Mouse (Mus musculus) hindbrain, postnatal 0 days (tissue): ENCODE measurements around the gene Mtmr2. TPM values are rescaled to one million over a fixed set of nuclear protein-coding genes. Genes with fewer than 3 reads are reported as not detected.

Source experiments
- ATAC-seq: fragments of 200-750 bp; cut with Nextera tagmentation; 2 replicates; pipeline ENCODE4 v1.8.0; 2017; ENCODE audit warnings: mild to moderate bottlenecking, moderate TSS enrichment, moderate library complexity
- DNase-seq: peaks from one replicate; pipeline ENCODE4 v3.0.0-alpha.2; 2015; ENCODE audit warnings: low spot score
- H3K27ac ChIP-seq: fragments of 300-500 bp; sonication (generic); 2 replicates; pipeline ENCODE4 v1.5.1; 2014; ENCODE audit warnings: mild to moderate bottlenecking
- H3K27me3 ChIP-seq: fragments of 300-500 bp; sonication (generic); 2 replicates; pipeline ENCODE4 v1.6.1; 2014; ENCODE audit warnings: low read length, mixed read lengths; ENCODE audit not compliant: insufficient read depth
- H3K36me3 ChIP-seq: fragments of 300-500 bp; sonication (generic); 2 replicates; pipeline ENCODE4 v1.6.1; 2014; ENCODE audit warnings: low read length, mixed read lengths; ENCODE audit not compliant: insufficient read depth
- H3K4me1 ChIP-seq: fragments of 300-500 bp; sonication (generic); 2 replicates; pipeline ENCODE4 v1.6.1; 2014; ENCODE audit warnings: antibody characterized with exemption, low read length, mixed read lengths; ENCODE audit not compliant: insufficient read depth
- H3K4me2 ChIP-seq: fragments of 300-500 bp; sonication (generic); 2 replicates; pipeline ENCODE4 v1.6.1; 2014; ENCODE audit warnings: low read depth, mild to moderate bottlenecking, low read length, moderate library complexity, mixed read lengths
- H3K4me3 ChIP-seq: fragments of 300-500 bp; sonication (generic); 2 replicates; pipeline ENCODE4 v1.5.1; 2014; ENCODE audit warnings: low read length
- H3K9ac ChIP-seq: fragments of 300-500 bp; sonication (generic); replicated peaks from 2 replicates; pipeline ENCODE4 v1.6.1; 2014; ENCODE audit warnings: mild to moderate bottlenecking, low read length, moderate library complexity, mixed read lengths
- H3K9me3 ChIP-seq: fragments of 300-500 bp; sonication (generic); 2 replicates; pipeline ENCODE4 v1.6.1; 2016; ENCODE audit warnings: low read length, mixed read lengths
- CTCF ChIP-seq: IDR thresholded peaks from 2 replicates; pipeline ENCODE4 v1.5.1; 2016; ENCODE audit warnings: antibody characterized with exemption, control low read depth, low read depth
- WGBS: fragments of 180-500 bp; shearing (Covaris S2); extraction: QIAGEN DNeasy Blood & Tissue Kit; methylation state at CpG from one replicate; pipeline ENCODE4 v1.1.7; 2014; 5-methylcytosine and 5-hydroxymethylcytosine counted together
- polyA plus RNA-seq: library from polyadenylated mRNA; unstranded; fragments of >200 nt; fragmentation: Nextera tagmentation; extraction: Ambion mirVana; gene quantifications from 2 replicates; pipeline ENCODE4 v1.2.1, GENCODE M21; 2015
- total RNA-seq: library from RNA; depleted of rRNA; stranded (reverse); fragments of >200 nt; gene quantifications from 2 replicates; pipeline ENCODE4 v1.2.3, GENCODE M21; 2014; rRNA removed

Gene Mtmr2
- total and polyA plus RNA-seq, 2 experiments from 2014 or later, result 40.8 to 53.8 TPM

DNA sequence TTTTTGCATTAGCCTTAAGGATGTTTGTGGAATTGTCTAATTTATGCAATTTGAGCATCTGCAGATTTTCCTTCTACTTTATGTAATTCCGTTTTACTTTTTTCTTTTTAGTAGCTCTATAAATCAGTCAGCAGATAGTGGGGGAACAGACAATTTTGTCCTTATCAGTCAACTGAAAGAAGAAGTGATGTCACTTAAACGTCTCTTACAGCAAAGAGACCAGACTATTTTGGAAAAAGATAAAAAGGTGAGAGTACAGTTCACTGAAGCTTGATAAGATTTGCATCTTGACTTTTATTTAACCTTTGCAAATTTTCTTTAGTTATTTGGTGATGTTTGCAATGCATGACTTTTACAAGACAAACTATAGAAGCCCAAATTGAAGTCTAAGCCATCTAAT, 88.5 kb downstream of the Mtmr2 start:
- H3K9me3 ChIP-seq, result no peaks in the 10 kb centered on the region
- H3K27me3 ChIP-seq, result no peaks in the 10 kb centered on the region
- no peak overlapping the region for H3K4me2 ChIP-seq
- H3K4me3 ChIP-seq, result no peak overlapping the region
- no peak for DNase-seq
- H3K36me3 ChIP-seq, result peaks cover 45% of the 10 kb centered on the region
- no peak overlapping the region for H3K27ac ChIP-seq
- H3K4me1 ChIP-seq, result no peaks in the 10 kb centered on the region
- H3K9ac ChIP-seq, result no peak overlapping the region
- 91% methylated on average over 2 of the region's 2 CpGs for WGBS
- ATAC-seq, result no peak
- no peak for TF ChIP-seq CTCF

GRCm38 (mm10) chr9:13847591-13847990, 99.4 kb downstream of the Mtmr2 start:
- H3K9me3 ChIP-seq, result no peaks in the 10 kb centered on the region
- no peaks in the 10 kb centered on the region for H3K4me1 ChIP-seq
- H3K27ac ChIP-seq, result no peak overlapping the region
- no peaks in the 10 kb centered on the region for H3K27me3 ChIP-seq
- no peak overlapping the region for H3K4me3 ChIP-seq
- no peak for ATAC-seq
- TF ChIP-seq CTCF, result no peak
- WGBS, result 92% methylated on average over 3 of the region's 3 CpGs
- peaks cover 14% of the 10 kb centered on the region for H3K36me3 ChIP-seq
- no peak overlapping the region for H3K9ac ChIP-seq
- DNase-seq, result no peak
- H3K4me2 ChIP-seq, result no peak overlapping the region

GRCm38 (mm10) chr9:13848481-13849480, 100.6 kb downstream of the Mtmr2 start:
- peaks cover 8% of the 10 kb centered on the region for H3K36me3 ChIP-seq
- no peak overlapping the region for H3K27ac ChIP-seq
- H3K27me3 ChIP-seq, result no peaks in the 10 kb centered on the region
- ATAC-seq, result peak; percentile 85
- no peak overlapping the region for H3K4me3 ChIP-seq
- H3K4me1 ChIP-seq, result no peaks in the 10 kb centered on the region
- H3K9me3 ChIP-seq, result no peaks in the 10 kb centered on the region
- 79% methylated on average over 10 of the region's 10 CpGs for WGBS
- peak; percentile 87 for TF ChIP-seq CTCF
- H3K4me2 ChIP-seq, result no peak overlapping the region
- no peak overlapping the region for H3K9ac ChIP-seq
- DNase-seq, result peak; percentile 83

DNA sequence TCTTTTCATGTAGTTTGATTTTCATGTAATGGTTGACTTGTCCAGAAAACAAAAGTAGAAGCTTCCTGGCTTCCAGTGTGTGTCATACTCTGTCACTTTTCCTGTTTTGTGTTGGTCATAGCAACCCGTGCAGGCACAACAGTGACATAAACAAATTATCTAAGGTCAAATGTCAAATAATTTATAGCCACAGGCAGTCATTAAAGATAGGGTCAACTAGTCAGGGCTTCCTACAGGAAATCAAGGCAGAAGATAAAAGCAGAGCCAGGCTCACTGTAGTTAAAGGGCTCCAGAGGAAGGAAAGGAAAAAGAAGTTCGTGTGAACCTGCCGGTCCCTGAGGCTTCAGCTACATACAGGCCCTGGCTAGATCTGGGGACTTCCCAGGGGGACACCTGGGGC, 105.7 kb downstream of the Mtmr2 start:
- DNase-seq (no peak), ATAC-seq (no peak)
- no peak overlapping the region for H3K4me3 ChIP-seq
- H3K4me2 ChIP-seq, result no peak overlapping the region
- no peaks in the 10 kb centered on the region for H3K36me3 ChIP-seq
- no peaks in the 10 kb centered on the region for H3K27me3 ChIP-seq
- WGBS, result 86% methylated on average over 3 of the region's 3 CpGs
- no peak for TF ChIP-seq CTCF
- H3K27ac ChIP-seq, result no peak overlapping the region
- no peaks in the 10 kb centered on the region for H3K9me3 ChIP-seq
- no peaks in the 10 kb centered on the region for H3K4me1 ChIP-seq
- H3K9ac ChIP-seq, result no peak overlapping the region

Other genes starting within 250 kb of the Mtmr2 start
- gene Cep57, start 78.7 kb downstream of the Mtmr2 start, total RNA-seq, result 17.3 and 26.2 TPM in 2 replicates
- 38.7 and 38.9 TPM in 2 replicates for gene Cep57, start 78.7 kb downstream of the Mtmr2 start, polyA plus RNA-seq
- 21.5 and 23.1 TPM in 2 replicates for gene Fam76b, start 79.3 kb downstream of the Mtmr2 start, total RNA-seq
- gene Fam76b, start 79.3 kb downstream of the Mtmr2 start, polyA plus RNA-seq, result 13.9 and 16.3 TPM in 2 replicates